Mouse (Mus musculus) kidney, embryonic 16.5 days (tissue): ENCODE data around the gene Postn. TPM values are rescaled to one million over a fixed set of nuclear protein-coding genes. Genes with fewer than 3 reads are reported as not detected.

Experiments used
- ATAC-seq: fragments of 200-750 bp; cut with Nextera tagmentation; 2 replicates; pipeline ENCODE4 v1.8.0; 2017; ENCODE audit warnings: moderate TSS enrichment; ENCODE audit not compliant: low FRiP score, low TSS enrichment
- H3K27ac ChIP-seq: fragments of 300-500 bp; sonication (generic); 2 replicates; pipeline ENCODE4 v1.5.1; 2014; ENCODE audit warnings: low read length
- H3K27me3 ChIP-seq: fragments of 300-500 bp; sonication (generic); 2 replicates; pipeline ENCODE4 v1.6.1; 2014; ENCODE audit warnings: low read length, control low read depth, mixed read lengths; ENCODE audit not compliant: insufficient read depth
- H3K36me3 ChIP-seq: fragments of 300-500 bp; sonication (generic); 2 replicates; pipeline ENCODE4 v1.6.1; 2014; ENCODE audit warnings: low read length, control low read depth, mixed read lengths; ENCODE audit not compliant: insufficient read depth
- H3K4me1 ChIP-seq: fragments of 300-500 bp; sonication (generic); 2 replicates; pipeline ENCODE4 v1.6.1; 2014; ENCODE audit warnings: low read length, control low read depth, mixed read lengths; ENCODE audit not compliant: insufficient read depth
- H3K4me2 ChIP-seq: fragments of 300-500 bp; sonication (generic); replicated peaks from 2 replicates; pipeline ENCODE4 v1.6.1; 2014; ENCODE audit warnings: low read depth, low read length
- H3K4me3 ChIP-seq: fragments of 300-500 bp; sonication (generic); 2 replicates; pipeline ENCODE4 v1.5.1; 2014; ENCODE audit warnings: mild to moderate bottlenecking, low read length
- H3K9ac ChIP-seq: fragments of 300-500 bp; sonication (generic); replicated peaks from 2 replicates; pipeline ENCODE4 v1.6.1; 2014; ENCODE audit warnings: low read length
- H3K9me3 ChIP-seq: fragments of 300-500 bp; sonication (generic); 2 replicates; pipeline ENCODE4 v1.6.1; 2016; ENCODE audit warnings: low read length, control low read depth
- WGBS: fragments of 180-500 bp; shearing (Covaris S2); extraction: QIAGEN DNeasy Blood & Tissue Kit; methylation state at CpG from one replicate; pipeline ENCODE4 v1.1.7; 2014; 5-methylcytosine and 5-hydroxymethylcytosine counted together
- polyA plus RNA-seq: library from polyadenylated mRNA; unstranded; fragments of >200 nt; fragmentation: Nextera tagmentation; extraction: Ambion mirVana; gene quantifications from 2 replicates; pipeline ENCODE4 v1.2.1, GENCODE M21; 2015

Gene Postn
- polyA plus RNA-seq, 1 experiment from 2014 or later = 117 TPM

DNA sequence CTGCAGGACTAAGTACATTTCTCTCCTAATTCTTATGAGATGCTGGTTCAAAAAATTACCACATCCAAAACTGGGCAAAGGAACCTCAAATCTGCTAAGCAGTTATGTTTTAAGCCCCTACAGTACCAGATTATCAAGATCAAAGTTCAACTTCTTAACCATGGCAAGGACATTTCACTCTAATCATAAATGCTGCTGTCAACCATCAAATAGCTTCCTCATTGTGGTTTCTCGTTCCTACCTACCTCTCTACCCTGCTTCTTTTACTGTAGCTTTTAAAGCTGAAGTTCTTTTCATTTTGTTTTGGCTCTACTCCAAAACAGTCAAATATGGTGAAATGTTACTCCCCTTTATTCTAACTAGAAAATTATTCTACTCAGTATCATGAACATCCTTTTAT, 17.2 kb downstream of the Postn start:
- Histone ChIP-seq H3K36me3 (no peaks in the 10 kb centered on the region), H3K4me1 (no peaks in the 10 kb centered on the region), H3K4me3 (no peak overlapping the region), H3K4me2 (no peak overlapping the region), H3K27me3 (no peaks in the 10 kb centered on the region), H3K9me3 (no peaks in the 10 kb centered on the region), H3K27ac (no peak overlapping the region), H3K9ac (no peak overlapping the region)
- ATAC-seq = no peak
- WGBS = 59% methylated on average over 1 of the region's 1 CpGs

DNA sequence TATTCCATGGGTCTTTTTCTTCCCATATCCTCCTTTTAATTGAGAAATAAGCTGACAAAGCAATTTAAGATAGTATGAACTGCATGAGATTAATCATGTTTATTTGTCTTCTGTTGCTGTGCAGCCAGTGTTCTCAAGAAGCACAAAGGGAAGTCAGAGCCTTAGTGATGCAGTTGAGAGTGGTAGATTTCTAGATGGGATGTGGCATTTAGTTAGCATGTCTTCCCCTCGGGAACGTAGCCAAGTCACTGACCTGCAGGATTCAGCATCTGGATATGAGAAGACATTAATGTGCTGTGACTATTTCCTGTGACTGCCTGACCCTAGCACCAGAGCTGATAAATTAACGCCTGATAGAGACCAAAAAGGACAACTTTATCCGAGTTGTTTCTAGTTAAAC, 19.1 kb downstream of the Postn start:
- H3K9me3 ChIP-seq = no peaks in the 10 kb centered on the region
- no peak overlapping the region for H3K4me2 ChIP-seq
- H3K4me3 ChIP-seq = no peak overlapping the region
- H3K4me1 ChIP-seq = no peaks in the 10 kb centered on the region
- no peak overlapping the region for H3K27ac ChIP-seq
- H3K27me3 ChIP-seq = no peaks in the 10 kb centered on the region
- WGBS = 41% methylated on average over 4 of the region's 4 CpGs
- H3K9ac ChIP-seq = no peak overlapping the region
- no peak for ATAC-seq
- no peaks in the 10 kb centered on the region for H3K36me3 ChIP-seq

GRCm38 (mm10) chr3:54399321-54399720, 38.4 kb downstream of the Postn start:
- Histone ChIP-seq H3K9me3 (no peaks in the 10 kb centered on the region), H3K4me1 (peaks cover 9% of the 10 kb centered on the region; the same call in 1 of the 2 replicates), H3K9ac (no peak overlapping the region), H3K36me3 (no peaks in the 10 kb centered on the region), H3K4me2 (no peak overlapping the region), H3K27ac (no peak overlapping the region), H3K4me3 (no peak overlapping the region), H3K27me3 (no peaks in the 10 kb centered on the region)
- WGBS = 19% methylated on average over 2 of the region's 2 CpGs
- no peak for ATAC-seq

DNA sequence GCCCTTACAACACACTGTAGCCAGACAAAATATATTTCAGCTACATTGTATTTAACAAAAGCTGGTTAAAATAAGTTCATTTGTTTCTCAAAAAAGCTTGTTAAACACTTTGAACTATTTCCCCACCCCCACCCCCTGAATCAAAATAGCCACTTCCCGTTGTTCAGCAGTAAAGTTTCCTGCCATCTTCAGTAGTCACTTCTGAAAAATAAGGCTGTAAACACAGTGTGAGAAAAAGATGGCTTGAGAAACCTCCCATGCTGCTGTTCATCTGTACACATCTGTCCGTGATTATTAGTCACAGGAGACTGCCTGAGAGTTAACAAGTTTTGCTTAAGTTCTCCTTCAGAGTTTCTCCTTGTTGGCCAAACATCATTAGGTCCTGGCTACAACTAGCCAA, 39.0 kb downstream of the Postn start:
- Histone ChIP-seq H3K27me3 (no peaks in the 10 kb centered on the region), H3K4me2 (no peak overlapping the region), H3K4me1 (peaks cover 9% of the 10 kb centered on the region; the same call in 1 of the 2 replicates), H3K4me3 (no peak overlapping the region), H3K36me3 (no peaks in the 10 kb centered on the region), H3K9me3 (no peaks in the 10 kb centered on the region), H3K27ac (no peak overlapping the region), H3K9ac (no peak overlapping the region)
- ATAC-seq = no peak
- 46% methylated on average over 2 of the region's 2 CpGs for WGBS

DNA sequence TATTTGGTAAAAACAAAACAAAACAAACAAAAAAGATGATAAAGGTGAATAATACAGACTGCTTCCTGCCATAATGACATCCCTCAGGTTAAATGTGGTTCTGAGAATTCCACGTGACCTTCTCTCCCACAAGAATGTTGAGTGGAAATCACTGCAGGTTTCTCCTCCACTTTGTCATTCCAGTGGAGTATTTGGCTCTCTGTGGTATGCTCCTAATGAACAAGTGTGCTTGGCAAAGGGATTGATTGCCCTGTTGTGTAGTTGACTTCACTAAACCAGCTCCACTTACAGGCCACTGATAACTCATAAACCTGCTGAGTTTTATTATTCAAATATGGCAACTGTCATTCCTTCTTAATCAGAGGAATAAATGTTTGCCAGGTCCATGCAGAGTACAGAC, 39.7 kb downstream of the Postn start:
- H3K4me1 ChIP-seq = peaks cover 9% of the 10 kb centered on the region; the same call in 1 of the 2 replicates
- no peak overlapping the region for H3K4me3 ChIP-seq
- no peak overlapping the region for H3K27ac ChIP-seq
- no peaks in the 10 kb centered on the region for H3K9me3 ChIP-seq
- H3K4me2 ChIP-seq = no peak overlapping the region
- H3K27me3 ChIP-seq = no peaks in the 10 kb centered on the region
- ATAC-seq = no peak
- H3K9ac ChIP-seq = no peak overlapping the region
- H3K36me3 ChIP-seq = no peaks in the 10 kb centered on the region
- WGBS = 76% methylated on average over 1 of the region's 1 CpGs

GRCm38 (mm10) chr3:54401706-54402105, 40.8 kb downstream of the Postn start:
- Histone ChIP-seq H3K4me3 (no peak overlapping the region), H3K27ac (no peak overlapping the region), H3K4me2 (no peak overlapping the region), H3K9ac (no peak overlapping the region), H3K9me3 (no peaks in the 10 kb centered on the region), H3K4me1 (peaks cover 9% of the 10 kb centered on the region; the same call in 1 of the 2 replicates), H3K36me3 (no peaks in the 10 kb centered on the region), H3K27me3 (no peaks in the 10 kb centered on the region)
- WGBS = 74% methylated on average over 5 of the region's 5 CpGs
- ATAC-seq = no peak

- Histone ChIP-seq H3K9ac (no peak overlapping the region), H3K36me3 (no peaks in the 10 kb centered on the region), H3K27me3 (no peaks in the 10 kb centered on the region), H3K4me3 (no peak overlapping the region), H3K27ac (no peak overlapping the region), H3K4me2 (no peak overlapping the region), H3K4me1 (peaks cover 9% of the 10 kb centered on the region; the same call in 1 of the 2 replicates), H3K9me3 (no peaks in the 10 kb centered on the region)
- ATAC-seq = no peak
- WGBS = 42% methylated on average over 3 of the region's 3 CpGs
Observed at GRCm38 (mm10) chr3:54403791-54404190, 42.9 kb downstream of the Postn start.

DNA sequence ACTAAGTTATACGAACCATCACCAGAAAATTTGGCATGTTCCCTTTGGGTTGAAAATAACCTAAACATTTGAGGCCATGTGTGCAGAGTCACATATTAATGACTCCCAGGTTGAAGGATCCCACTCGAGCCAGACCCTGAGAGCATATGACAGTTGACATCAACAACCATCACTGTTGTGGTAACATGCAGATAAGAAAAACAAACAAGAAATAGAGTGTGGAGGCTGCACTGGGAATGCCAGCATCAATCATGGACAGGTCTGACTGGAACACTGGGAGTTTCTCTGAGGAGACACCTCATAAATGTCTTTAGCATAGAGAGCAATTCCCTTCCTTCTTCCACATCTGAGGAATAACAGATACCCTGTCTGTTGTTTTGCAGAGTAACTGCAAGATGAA, 45.7 kb downstream of the Postn start:
- ATAC-seq = no peak

GRCm38 (mm10) chr3:54411052-54411451, 50.1 kb downstream of the Postn start:
- no peaks in the 10 kb centered on the region for H3K9me3 ChIP-seq
- H3K27me3 ChIP-seq = no peaks in the 10 kb centered on the region
- 79% methylated on average over 3 of the region's 3 CpGs for WGBS
- no peak overlapping the region for H3K27ac ChIP-seq
- no peaks in the 10 kb centered on the region for H3K36me3 ChIP-seq
- H3K4me2 ChIP-seq = no peak overlapping the region
- no peak for ATAC-seq
- H3K4me1 ChIP-seq = no peaks in the 10 kb centered on the region
- H3K9ac ChIP-seq = no peak overlapping the region
- H3K4me3 ChIP-seq = no peak overlapping the region

More for the DNA sequence above, 45.7 kb downstream of the Postn start:
- WGBS = 49% methylated on average over 2 of the region's 2 CpGs
- Histone ChIP-seq H3K4me3 (no peak overlapping the region), H3K9ac (no peak overlapping the region), H3K27ac (no peak overlapping the region), H3K27me3 (no peaks in the 10 kb centered on the region), H3K9me3 (no peaks in the 10 kb centered on the region), H3K4me2 (no peak overlapping the region), H3K36me3 (no peaks in the 10 kb centered on the region), H3K4me1 (no peaks in the 10 kb centered on the region)

- Histone ChIP-seq H3K4me1 (peaks cover 4% of the 10 kb centered on the region), H3K4me3 (no peak overlapping the region), H3K27me3 (no peaks in the 10 kb centered on the region), H3K36me3 (no peaks in the 10 kb centered on the region), H3K4me2 (no peak overlapping the region), H3K9me3 (no peaks in the 10 kb centered on the region), H3K27ac (0 out of 2 replicates have a peak overlapping the region, but pooled peaks have one; percentile 7), H3K9ac (no peak overlapping the region)
- 71% methylated on average over 7 of the region's 7 CpGs for WGBS
- no peak for ATAC-seq
Observed at GRCm38 (mm10) chr3:54412885-54413583, 52.1 kb downstream of the Postn start.
